Mouse (Mus musculus): ENCODE results near the gene Thada. TPM values are rescaled to one million over a fixed set of nuclear protein-coding genes. Genes with fewer than 3 reads are reported as not detected.

The Thada gene
- polyA plus RNA-seq, 1 experiment = 5.3 TPM

DNA sequence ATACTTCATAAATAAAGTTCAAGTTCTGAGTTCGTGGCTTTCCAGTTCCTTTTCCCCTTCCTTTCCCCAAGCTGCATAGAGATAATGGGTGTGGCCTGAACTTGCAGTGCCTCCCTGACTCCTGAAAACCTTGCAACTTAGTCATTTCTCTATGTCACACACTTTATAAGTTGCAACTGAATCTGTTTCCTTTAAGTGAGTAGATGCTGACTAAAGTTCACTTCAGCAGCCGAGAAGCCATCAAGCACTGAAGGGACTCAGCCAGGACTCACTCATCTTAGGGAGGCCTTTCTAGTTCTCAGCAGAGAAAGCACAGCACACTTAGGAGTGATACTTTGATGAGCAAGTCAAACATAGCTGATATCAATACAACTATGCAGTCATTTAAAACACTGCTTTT lies 137.5 kb downstream of the Thada start:
- 13% methylated on average over 2 of the region's 2 CpGs for WGBS
- Histone ChIP-seq H3K4me3 (replicated peaks; ENCODE audit: control insufficient read depth, low read depth, low read length) (no peak overlapping the region), H3K4me1 (ENCODE audit: control insufficient read depth, insufficient read depth, low read length) (peaks cover 4% of the 10 kb centered on the region; the same call in 1 of the 2 replicates), H3K27ac (ENCODE audit: control insufficient read depth, insufficient read depth, low read depth, low read length, poor library complexity) (no peak overlapping the region)
- TF ChIP-seq POLR2A (IDR thresholded peaks at IDR 0.05; ENCODE audit: borderline replicate concordance, control insufficient read depth, low read depth, low read length) (no peak), CTCF (IDR thresholded peaks at IDR 0.05; ENCODE audit: control insufficient read depth, insufficient read depth, low read length) (no peak)

DNA sequence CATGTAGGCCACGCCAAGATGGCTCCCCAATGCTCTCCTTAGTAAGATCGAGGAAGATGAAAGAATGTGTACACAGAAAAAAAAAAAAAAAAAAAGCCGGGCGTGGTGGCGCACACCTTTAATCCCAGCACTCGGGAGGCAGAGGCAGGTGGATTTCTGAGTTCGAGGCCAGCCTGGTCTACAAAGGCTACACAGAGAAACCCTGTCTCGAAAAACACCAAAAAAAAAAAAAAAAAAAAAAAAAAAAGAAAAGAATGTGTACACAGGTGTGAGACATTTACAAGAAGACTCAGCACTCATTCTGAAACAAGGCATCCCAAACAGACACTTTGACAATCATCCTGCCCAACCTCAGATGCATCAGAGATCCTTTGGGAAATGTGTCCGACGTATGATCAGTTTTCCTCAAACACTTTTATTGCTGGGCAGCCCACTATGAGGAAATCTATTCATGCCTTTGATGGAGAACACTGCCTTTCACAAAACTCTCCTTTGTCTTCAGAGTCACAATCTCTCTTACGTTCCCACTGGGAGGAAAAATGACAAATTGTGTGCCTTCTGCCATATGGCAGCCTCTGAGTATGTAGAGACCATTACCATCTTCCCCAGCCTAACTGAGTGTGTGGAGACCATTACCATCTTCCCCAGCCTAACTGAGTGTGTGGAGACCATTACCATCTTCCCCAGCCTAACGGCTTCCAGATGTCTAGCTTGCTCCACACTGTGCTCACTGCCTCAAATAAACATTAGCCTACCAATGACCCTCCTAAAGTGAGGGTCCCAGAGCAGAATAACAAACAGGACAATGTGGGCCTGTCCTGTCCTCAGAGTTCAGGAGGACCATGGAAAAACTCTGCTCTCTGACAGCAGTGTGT lies 138.7 kb downstream of the Thada start:
- H3K4me3 ChIP-seq (replicated peaks; ENCODE audit: control insufficient read depth, low read depth, low read length) = no peak overlapping the region
- TF ChIP-seq POLR2A (IDR thresholded peaks at IDR 0.05; ENCODE audit: borderline replicate concordance, control insufficient read depth, low read depth, low read length) (no peak), CTCF (IDR thresholded peaks at IDR 0.05; ENCODE audit: control insufficient read depth, insufficient read depth, low read length) (no peak)
- WGBS = 89% methylated on average over 12 of the region's 12 CpGs
- peaks cover 2% of the 10 kb centered on the region; the same call in 1 of the 2 replicates for H3K4me1 ChIP-seq (ENCODE audit: control insufficient read depth, insufficient read depth, low read length)
- H3K27ac ChIP-seq (ENCODE audit: control insufficient read depth, insufficient read depth, low read depth, low read length, poor library complexity) = no peak overlapping the region

DNA sequence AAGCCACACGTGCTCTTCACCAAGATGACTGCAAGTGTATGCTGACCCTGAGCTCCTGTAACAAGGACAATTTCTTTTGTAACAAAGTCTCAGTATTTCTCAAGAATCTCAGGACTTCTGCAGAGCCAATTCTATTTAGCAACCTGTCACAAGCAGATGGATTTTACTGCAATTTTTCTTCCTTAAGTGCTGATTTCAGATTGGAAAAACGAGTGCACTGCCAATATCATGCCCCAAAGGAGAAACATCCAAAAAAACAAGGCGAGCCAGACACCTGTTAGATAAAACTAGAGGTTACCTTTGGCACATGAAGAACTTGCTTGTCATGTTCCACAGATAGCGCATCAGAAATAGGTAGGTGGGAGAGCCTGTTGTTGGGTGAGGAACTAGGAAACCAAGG lies 143.8 kb downstream of the Thada start:
- 61% methylated on average over 4 of the region's 4 CpGs for WGBS
- Histone ChIP-seq H3K4me3 (replicated peaks; ENCODE audit: control insufficient read depth, low read depth, low read length) (no peak overlapping the region), H3K27ac (ENCODE audit: control insufficient read depth, insufficient read depth, low read depth, low read length, poor library complexity) (no peak overlapping the region), H3K4me1 (ENCODE audit: control insufficient read depth, insufficient read depth, low read length) (peaks cover 2% of the 10 kb centered on the region)
- TF ChIP-seq CTCF (IDR thresholded peaks at IDR 0.05; ENCODE audit: control insufficient read depth, insufficient read depth, low read length) (no peak), POLR2A (IDR thresholded peaks at IDR 0.05; ENCODE audit: borderline replicate concordance, control insufficient read depth, low read depth, low read length) (no peak)

DNA sequence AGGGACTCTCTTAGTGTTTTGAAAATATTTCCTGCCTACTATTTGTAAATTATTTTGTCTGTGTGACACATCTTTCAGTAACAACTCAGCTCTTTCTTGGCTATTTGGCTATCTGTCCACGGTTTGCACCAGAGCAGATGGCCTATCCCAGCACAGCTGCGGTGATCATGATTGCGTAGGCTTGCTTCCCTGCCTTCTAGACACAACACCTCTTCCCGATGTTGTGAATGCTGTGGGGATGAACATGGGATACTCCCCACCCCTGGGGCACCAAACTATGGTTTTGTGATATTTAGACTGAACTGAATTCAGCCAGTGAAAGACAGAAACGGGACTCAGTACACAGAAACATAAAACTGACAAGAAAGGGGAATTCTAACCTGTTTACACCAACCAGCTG lies 144.7 kb downstream of the Thada start:
- peaks cover 2% of the 10 kb centered on the region for H3K4me1 ChIP-seq (ENCODE audit: control insufficient read depth, insufficient read depth, low read length)
- H3K4me3 ChIP-seq (replicated peaks; ENCODE audit: control insufficient read depth, low read depth, low read length) = no peak overlapping the region
- TF ChIP-seq CTCF (IDR thresholded peaks at IDR 0.05; ENCODE audit: control insufficient read depth, insufficient read depth, low read length) (no peak), POLR2A (IDR thresholded peaks at IDR 0.05; ENCODE audit: borderline replicate concordance, control insufficient read depth, low read depth, low read length) (no peak)
- H3K27ac ChIP-seq (ENCODE audit: control insufficient read depth, insufficient read depth, low read depth, low read length, poor library complexity) = no peak overlapping the region
- WGBS = 80% methylated on average over 5 of the region's 5 CpGs

DNA sequence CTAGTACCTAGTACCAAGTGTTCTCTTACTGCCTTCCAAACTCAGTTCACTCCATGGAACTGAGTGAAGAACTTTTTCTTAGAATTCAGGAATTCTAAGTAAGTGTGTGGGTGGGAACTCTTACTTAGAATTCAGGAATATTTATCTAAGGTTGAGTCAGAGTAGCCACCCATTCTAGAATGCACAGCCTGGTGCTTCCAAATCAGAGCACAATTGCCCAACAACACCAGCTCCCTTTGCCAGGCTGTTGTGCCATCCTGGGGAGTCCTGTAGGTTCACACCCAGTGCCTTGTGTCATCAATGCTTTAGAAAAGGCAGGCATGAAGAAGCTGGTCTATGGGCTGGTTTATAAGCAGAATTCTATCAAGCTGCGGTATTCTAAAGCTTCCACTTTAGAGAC lies 145.4 kb downstream of the Thada start:
- no peak overlapping the region for H3K4me3 ChIP-seq (replicated peaks; ENCODE audit: control insufficient read depth, low read depth, low read length)
- peaks cover 2% of the 10 kb centered on the region for H3K4me1 ChIP-seq (ENCODE audit: control insufficient read depth, insufficient read depth, low read length)
- H3K27ac ChIP-seq (ENCODE audit: control insufficient read depth, insufficient read depth, low read depth, low read length, poor library complexity) = no peak overlapping the region
- TF ChIP-seq CTCF (IDR thresholded peaks at IDR 0.05; ENCODE audit: control insufficient read depth, insufficient read depth, low read length) = no peak
- TF ChIP-seq POLR2A (IDR thresholded peaks at IDR 0.05; ENCODE audit: borderline replicate concordance, control insufficient read depth, low read depth, low read length) = no peak
- WGBS = 89% methylated on average over 1 of the region's 1 CpGs

DNA sequence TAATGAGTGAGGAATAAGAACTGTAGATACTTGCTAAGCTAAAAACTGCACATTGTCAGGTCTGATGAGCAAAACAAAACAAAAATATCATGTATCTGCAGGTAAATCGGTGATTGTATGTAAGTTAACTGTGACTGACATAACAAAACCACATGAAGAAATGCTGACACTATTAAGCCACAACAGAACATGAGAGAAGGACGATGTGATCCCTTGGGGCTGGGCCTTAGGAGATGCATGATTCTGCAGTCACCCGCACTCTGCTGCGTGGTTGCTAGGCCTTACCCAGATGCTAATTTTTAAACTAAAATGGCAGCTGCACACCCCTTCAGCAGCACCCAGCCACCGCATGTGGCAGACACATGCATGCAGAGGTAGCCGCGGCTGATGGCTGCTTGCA lies 151.7 kb downstream of the Thada start:
- H3K27ac ChIP-seq (ENCODE audit: control insufficient read depth, insufficient read depth, low read depth, low read length, poor library complexity) = no peak overlapping the region
- no peaks in the 10 kb centered on the region; the same call in 1 of the 2 replicates for H3K4me1 ChIP-seq (ENCODE audit: control insufficient read depth, insufficient read depth, low read length)
- no peak overlapping the region for H3K4me3 ChIP-seq (replicated peaks; ENCODE audit: control insufficient read depth, low read depth, low read length)
- WGBS = 82% methylated on average over 7 of the region's 7 CpGs
- no peak for TF ChIP-seq CTCF (IDR thresholded peaks at IDR 0.05; ENCODE audit: control insufficient read depth, insufficient read depth, low read length)
- no peak for TF ChIP-seq POLR2A (IDR thresholded peaks at IDR 0.05; ENCODE audit: borderline replicate concordance, control insufficient read depth, low read depth, low read length)

DNA sequence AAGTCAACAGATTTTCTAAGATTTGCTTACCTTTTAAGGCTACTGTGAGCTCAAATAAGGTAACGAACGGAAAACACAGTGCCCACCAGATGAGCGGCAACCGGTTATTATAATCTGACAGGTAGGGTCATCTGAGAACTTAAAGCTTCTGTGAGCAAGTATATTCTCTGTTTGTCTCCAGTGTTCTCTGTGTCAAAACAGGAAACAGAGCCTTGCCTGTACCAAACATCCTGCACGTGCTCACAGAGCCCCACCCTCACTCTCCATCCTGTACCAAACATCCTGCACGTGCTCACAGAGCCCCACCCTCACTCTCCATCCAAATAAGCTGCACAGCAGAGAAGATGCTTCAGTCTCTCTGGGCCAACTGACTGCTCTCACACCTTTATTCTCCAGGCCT lies 152.5 kb downstream of the Thada start:
- H3K27ac ChIP-seq (ENCODE audit: control insufficient read depth, insufficient read depth, low read depth, low read length, poor library complexity) = no peak overlapping the region
- H3K4me1 ChIP-seq (ENCODE audit: control insufficient read depth, insufficient read depth, low read length) = no peaks in the 10 kb centered on the region; the same call in 1 of the 2 replicates
- WGBS = 66% methylated on average over 6 of the region's 6 CpGs
- H3K4me3 ChIP-seq (replicated peaks; ENCODE audit: control insufficient read depth, low read depth, low read length) = no peak overlapping the region
- TF ChIP-seq CTCF (IDR thresholded peaks at IDR 0.05; ENCODE audit: control insufficient read depth, insufficient read depth, low read length) (no peak), POLR2A (IDR thresholded peaks at IDR 0.05; ENCODE audit: borderline replicate concordance, control insufficient read depth, low read depth, low read length) (no peak)

DNA sequence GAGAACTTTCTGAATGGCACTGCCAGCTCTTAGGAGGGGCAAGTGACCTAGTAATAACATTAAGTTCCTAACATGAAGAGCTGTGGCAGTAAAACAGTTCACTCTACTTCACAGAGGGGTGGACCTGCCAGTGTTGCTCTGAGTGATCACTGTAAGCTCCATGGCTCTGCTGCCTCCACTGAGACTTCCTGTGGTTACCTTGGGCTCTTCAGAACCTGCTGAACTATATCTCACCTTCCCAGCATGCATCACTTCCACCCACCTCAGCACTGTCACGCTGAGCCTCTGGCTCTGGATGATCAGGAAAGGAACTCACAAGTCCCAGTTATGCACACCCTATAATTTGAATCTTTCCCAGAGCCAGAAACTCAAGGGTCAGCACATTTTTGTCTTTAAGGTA lies 159.9 kb downstream of the Thada start:
- no peak for TF ChIP-seq POLR2A (IDR thresholded peaks at IDR 0.05; ENCODE audit: borderline replicate concordance, control insufficient read depth, low read depth, low read length)
- no peak for TF ChIP-seq CTCF (IDR thresholded peaks at IDR 0.05; ENCODE audit: control insufficient read depth, insufficient read depth, low read length)
- WGBS = 31% methylated on average over 1 of the region's 1 CpGs
- H3K4me3 ChIP-seq (replicated peaks; ENCODE audit: control insufficient read depth, low read depth, low read length) = no peak overlapping the region
- no peak overlapping the region for H3K27ac ChIP-seq (ENCODE audit: control insufficient read depth, insufficient read depth, low read depth, low read length, poor library complexity)
- no peaks in the 10 kb centered on the region; the same call in 1 of the 2 replicates for H3K4me1 ChIP-seq (ENCODE audit: control insufficient read depth, insufficient read depth, low read length)

All from bone marrow, adult 2 months (tissue).